Mouse (Mus musculus) lung, adult 2 months (tissue): ENCODE results near the gene Epx.

ENCODE experiments used
- CTCF ChIP-seq: fragments of 200-500 bp; IDR thresholded peaks from 2 replicates; pipeline ENCODE4 v1.5.1; 2011; ENCODE audit warnings: mild to moderate bottlenecking, low read length, control low read depth; ENCODE audit not compliant: insufficient read depth
- POLR2A ChIP-seq: fragments of 200-500 bp; IDR thresholded peaks from 2 replicates; pipeline ENCODE4 v1.6.1; 2011; ENCODE audit warnings: low read depth, mild to moderate bottlenecking, control low read depth, low read length, borderline replicate concordance; ENCODE audit errors: extremely low read depth

DNA sequence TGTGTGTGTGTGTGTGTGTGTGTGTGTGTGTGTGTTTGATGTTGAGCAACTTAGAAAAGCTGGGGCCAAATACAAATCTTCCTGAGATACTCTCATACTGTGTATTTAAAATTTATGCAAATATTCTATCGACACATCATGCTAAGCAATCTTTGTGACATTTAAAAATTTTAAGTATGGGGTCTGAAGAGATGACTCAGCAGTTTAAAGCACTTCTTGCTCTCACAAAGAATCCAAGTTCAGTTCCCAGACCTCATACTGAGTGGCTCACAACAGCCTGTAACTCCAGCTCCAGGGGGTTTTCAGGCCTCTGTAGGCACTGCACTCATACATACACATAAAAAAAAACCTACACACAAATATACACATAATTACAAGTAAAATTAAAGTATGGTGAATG lies 40.7 kb upstream of the Epx start:
- TF ChIP-seq CTCF (no peak), POLR2A (no peak)
